Mouse (Mus musculus): ENCODE results near the gene Aldh16a1.
"Not testable (repeated sequence)": the region's sequence is repeated elsewhere in the genome, so short reads cannot be mapped to it uniquely, and the experiment has no call there.

The Aldh16a1 gene

GRCm38 (mm10) chr7:45117566-45117965 lies 36.8 kb downstream of the Aldh16a1 start:
- no peak for DNase-seq (ENCODE audit: low spot score)

GRCm38 (mm10) chr7:45113476-45113875 lies 40.9 kb downstream of the Aldh16a1 start:
- no peak for DNase-seq (ENCODE audit: low spot score)

- no peak for DNase-seq (ENCODE audit: low spot score)
Measured at GRCm38 (mm10) chr7:45112529-45112928, 41.9 kb downstream of the Aldh16a1 start.

GRCm38 (mm10) chr7:45111940-45112339 lies 42.4 kb downstream of the Aldh16a1 start:
- DNase-seq (ENCODE audit: low spot score), result no peak

- DNase-seq (ENCODE audit: low spot score), result not testable (repeated sequence)
Measured at GRCm38 (mm10) chr7:45110089-45110488, 44.3 kb downstream of the Aldh16a1 start.

- no peak for DNase-seq (ENCODE audit: low spot score)
Measured at GRCm38 (mm10) chr7:45107052-45107645, 47.2 kb downstream of the Aldh16a1 start.

- no peak for DNase-seq (ENCODE audit: low spot score)
Measured at GRCm38 (mm10) chr7:45106441-45106840, 47.9 kb downstream of the Aldh16a1 start.

GRCm38 (mm10) chr7:45105491-45105890 lies 48.9 kb downstream of the Aldh16a1 start:
- no peak for DNase-seq (ENCODE audit: low spot score)

GRCm38 (mm10) chr7:45104941-45105340 lies 49.4 kb downstream of the Aldh16a1 start:
- no peak for DNase-seq (ENCODE audit: low spot score)

- DNase-seq (ENCODE audit: low spot score), result peak; percentile 84
Measured at GRCm38 (mm10) chr7:45103652-45104180, 50.7 kb downstream of the Aldh16a1 start, which contains the start of gene Fcgrt. Gene Fcgrt (minus strand): TSS chr7:45103851.

- no peak for DNase-seq (ENCODE audit: low spot score)
Measured at GRCm38 (mm10) chr7:45102940-45103585, 51.3 kb downstream of the Aldh16a1 start.

GRCm38 (mm10) chr7:45102441-45102840 lies 51.9 kb downstream of the Aldh16a1 start:
- no peak for DNase-seq (ENCODE audit: low spot score)

GRCm38 (mm10) chr7:45100046-45100445 lies 54.3 kb downstream of the Aldh16a1 start:
- no peak for DNase-seq (ENCODE audit: low spot score)

GRCm38 (mm10) chr7:45098541-45099240 lies 55.7 kb downstream of the Aldh16a1 start:
- DNase-seq (ENCODE audit: low spot score), result no peak

GRCm38 (mm10) chr7:45097479-45097878 lies 56.9 kb downstream of the Aldh16a1 start:
- no peak for DNase-seq (ENCODE audit: low spot score)

GRCm38 (mm10) chr7:45095965-45096364 lies 58.4 kb downstream of the Aldh16a1 start:
- DNase-seq (ENCODE audit: low spot score), result not testable (repeated sequence)

GRCm38 (mm10) chr7:45095367-45095766 lies 59.0 kb downstream of the Aldh16a1 start:
- DNase-seq (ENCODE audit: low spot score), result no peak

- DNase-seq (ENCODE audit: low spot score), result no peak
Measured at GRCm38 (mm10) chr7:45094121-45094520, 60.3 kb downstream of the Aldh16a1 start.

- no peak for DNase-seq (ENCODE audit: low spot score)
Measured at GRCm38 (mm10) chr7:45093516-45093905, 60.9 kb downstream of the Aldh16a1 start.

- no peak for DNase-seq (ENCODE audit: low spot score)
Measured at GRCm38 (mm10) chr7:45092828-45093515, 61.4 kb downstream of the Aldh16a1 start.

GRCm38 (mm10) chr7:45092048-45092447 lies 62.3 kb downstream of the Aldh16a1 start, which contains the start of gene Rcn3:
Gene Rcn3 (minus strand): TSS chr7:45092221.
- DNase-seq (ENCODE audit: low spot score), result peak; percentile 90
